Mouse (Mus musculus): ENCODE results near the gene Mtif3.

- TF ChIP-seq UBTF (IDR thresholded peaks at IDR 0.05; ENCODE audit: low read depth, low read length) (no peak), NRF1 (IDR thresholded peaks at IDR 0.05; ENCODE audit: low read depth, low read length) (no peak), POLR2A (IDR thresholded peaks at IDR 0.05; ENCODE audit: low read depth, low read length) (no peak), SMC3 (IDR thresholded peaks at IDR 0.05; ENCODE audit: low read depth, low read length) (no peak), CTCF (conservative IDR thresholded peaks at IDR 0.05 in 1 of 2, IDR thresholded peaks at IDR 0.05 in 1 of 2; ENCODE audit: low read depth in 2 of 2, low read length in 2 of 2) (no peak), CHD2 (IDR thresholded peaks at IDR 0.05; ENCODE audit: low read length) (no peak), ZNF384 (IDR thresholded peaks at IDR 0.05; ENCODE audit: low read depth, low read length) (no peak), KAT2A (IDR thresholded peaks at IDR 0.05; ENCODE audit: insufficient replicate concordance, low read length) (no peak), MAX (IDR thresholded peaks at IDR 0.05; ENCODE audit: low read length) (no peak)
These were observed 11.2 kb upstream of the Mtif3 start for GRCm38 (mm10) chr5:146974781-146975123.
